ENCODE assay signal across 24 mouse cellular contexts in genomic region chr11:98846865-98847604, GRCm38 (mm10). TPM values are rescaled to one million over a fixed set of nuclear protein-coding genes. Genes with fewer than 3 reads are reported as not detected.
A peak's percentile ranks its signal among the peaks of the same experiment; 100 is the strongest.
DNase-seq lines count a peak whose midpoint lies in the region; ATAC-seq lines count a peak whose summit lies in the region.
"Had no signal": no experiment of that assay in that cellular context is flagged by ENCODE, and none has a peak within 500 bp of the region (broad histone marks: within the 10 kb centered on the region; RNA-seq: fewer than 3 reads in every experiment).

No protein-coding gene starts in this region.

- ATAC-seq in embryonic facial prominence, embryonic 12.5 days (ENCODE audit: insufficient number of reproducible peaks, insufficient read depth, low FRiP score, low TSS enrichment): no peak
- no peak for ATAC-seq in limb, embryonic 12.5 days (ENCODE audit: insufficient number of reproducible peaks, insufficient read depth, low FRiP score, low TSS enrichment, low read depth)
- peak; percentile 39; the same call in 1 of the 2 replicates for ATAC-seq in embryonic facial prominence, embryonic 14.5 days (ENCODE audit: low read depth)
- ATAC-seq in megakaryocyte-erythroid progenitor cell, adult 5-6 weeks (replicated peaks; ENCODE audit: low FRiP score, low TSS enrichment, poor library complexity, severe bottlenecking): no peak
- ATAC-seq: forebrain, embryonic 14.5 days; hindbrain, embryonic 16.5 days; inflammation-experienced regulatory T-cells, adult 6 months had no signal

- H3K4me1 ChIP-seq in embryonic facial prominence, embryonic 12.5 days: peaks cover 24% of the 10 kb centered on the region
- H3K4me1 ChIP-seq in embryonic facial prominence, embryonic 10.5 days: peaks cover 25% of the 10 kb centered on the region
- H3K4me1 ChIP-seq in limb, embryonic 12.5 days (replicated peaks): peaks cover 23% of the 10 kb centered on the region
- peaks cover 28% of the 10 kb centered on the region for H3K4me1 ChIP-seq in limb, embryonic 10.5 days
- H3K4me1 ChIP-seq in ES-E14 (ENCODE audit: control insufficient read depth in 2 of 2, insufficient read depth in 2 of 2, low read length in 2 of 2, poor library complexity in 1 of 2): peaks cover 4 to 20% of the 10 kb centered on the region in 2 experiments; a peak in 1 of 4 replicates
- H3K4me1 ChIP-seq in embryonic facial prominence, embryonic 14.5 days (ENCODE audit: control insufficient read depth, insufficient read depth, low read length): peaks cover 7% of the 10 kb centered on the region

- H3K9me3 ChIP-seq in embryonic facial prominence, embryonic 12.5 days: no peaks in the 10 kb centered on the region
- H3K9me3 ChIP-seq in embryonic facial prominence, embryonic 10.5 days: no peaks in the 10 kb centered on the region
- no peaks in the 10 kb centered on the region for H3K9me3 ChIP-seq in limb, embryonic 12.5 days
- H3K9me3 ChIP-seq in limb, embryonic 10.5 days (replicated peaks): no peaks in the 10 kb centered on the region
- no peaks in the 10 kb centered on the region for H3K9me3 ChIP-seq in ES-E14 (ENCODE audit: control insufficient read depth, insufficient read depth, low read depth, low read length)
- no peaks in the 10 kb centered on the region for H3K9me3 ChIP-seq in embryonic facial prominence, embryonic 14.5 days (ENCODE audit: control insufficient read depth, low read length)
- H3K9me3 ChIP-seq: embryonic facial prominence, embryonic 15.5 days; forebrain, embryonic 10.5 days; heart, embryonic 10.5 days; hindbrain, embryonic 12.5 days had no signal

- no peak overlapping the region for H3K4me3 ChIP-seq in embryonic facial prominence, embryonic 12.5 days
- H3K4me3 ChIP-seq in embryonic facial prominence, embryonic 10.5 days: no peak overlapping the region
- no peak overlapping the region for H3K4me3 ChIP-seq in limb, embryonic 12.5 days (replicated peaks)
- no peak overlapping the region for H3K4me3 ChIP-seq in limb, embryonic 10.5 days
- no peak overlapping the region; a peak in 1 of 4 replicates for H3K4me3 ChIP-seq in ES-E14 (ENCODE audit: insufficient read depth in 1 of 2, low read depth in 1 of 2, low read length in 2 of 2, poor library complexity in 1 of 2, severe bottlenecking in 1 of 2)
- H3K4me3 ChIP-seq in embryonic facial prominence, embryonic 14.5 days (ENCODE audit: low read depth, low read length): no peak overlapping the region
- H3K4me3 ChIP-seq: embryonic facial prominence, embryonic 15.5 days; erythroblast, embryonic 14.5 days; forebrain, embryonic 10.5 days; heart, embryonic 10.5 days; hindbrain, embryonic 12.5 days had no signal

- H3K9ac ChIP-seq in embryonic facial prominence, embryonic 12.5 days: no peak overlapping the region
- no peak overlapping the region for H3K9ac ChIP-seq in limb, embryonic 12.5 days (replicated peaks)
- H3K9ac ChIP-seq in ES-E14 (ENCODE audit: insufficient read depth, low read depth, low read length, poor library complexity, severe bottlenecking): peak overlapping the region; percentile 32; the same call in 1 of the 2 replicates
- no peak overlapping the region for H3K9ac ChIP-seq in embryonic facial prominence, embryonic 14.5 days (ENCODE audit: low read depth, low read length)
- H3K9ac ChIP-seq: embryonic facial prominence, embryonic 15.5 days; hindbrain, embryonic 12.5 days had no signal

- H3K4me2 ChIP-seq in embryonic facial prominence, embryonic 12.5 days (replicated peaks): no peak overlapping the region
- no peak overlapping the region for H3K4me2 ChIP-seq in limb, embryonic 12.5 days
- H3K4me2 ChIP-seq in embryonic facial prominence, embryonic 14.5 days (ENCODE audit: low read depth, low read length): no peak overlapping the region
- H3K4me2 ChIP-seq: embryonic facial prominence, embryonic 15.5 days; hindbrain, embryonic 12.5 days had no signal

- 0 out of 2 replicates have a peak overlapping the region, but pooled peaks have one; percentile 23 for H3K27ac ChIP-seq in embryonic facial prominence, embryonic 12.5 days
- no peak overlapping the region for H3K27ac ChIP-seq in embryonic facial prominence, embryonic 10.5 days (replicated peaks)
- 0 out of 2 replicates have a peak overlapping the region, but pooled peaks have one; percentile 14 for H3K27ac ChIP-seq in limb, embryonic 12.5 days
- no peak overlapping the region for H3K27ac ChIP-seq in limb, embryonic 10.5 days
- H3K27ac ChIP-seq in ES-E14 (ENCODE audit: insufficient read depth, low read depth, low read length, poor library complexity, severe bottlenecking): no peak overlapping the region
- H3K27ac ChIP-seq in embryonic facial prominence, embryonic 14.5 days (replicated peaks; ENCODE audit: low read depth, low read length): no peak overlapping the region
- H3K27ac ChIP-seq: embryonic facial prominence, embryonic 15.5 days; forebrain, embryonic 10.5 days; heart, embryonic 10.5 days; hindbrain, embryonic 12.5 days had no signal

- WGBS in embryonic facial prominence, embryonic 12.5 days: 58% methylated on average over 19 of the region's 19 CpGs
- 62% methylated on average over 19 of the region's 19 CpGs for WGBS in embryonic facial prominence, embryonic 10.5 days
- 55% methylated on average over 19 of the region's 19 CpGs for WGBS in limb, embryonic 12.5 days
- 46% methylated on average over 19 of the region's 19 CpGs for WGBS in limb, embryonic 10.5 days
- WGBS in embryonic facial prominence, embryonic 14.5 days: 59% methylated on average over 19 of the region's 19 CpGs

- 0 out of 2 replicates have a peak, but pooled peaks cover 9% of the 10 kb centered on the region for H3K27me3 ChIP-seq in embryonic facial prominence, embryonic 12.5 days
- peaks cover 35% of the 10 kb centered on the region for H3K27me3 ChIP-seq in embryonic facial prominence, embryonic 10.5 days (replicated peaks; ENCODE audit: low read depth, poor library complexity, severe bottlenecking)
- H3K27me3 ChIP-seq in limb, embryonic 12.5 days: 0 out of 2 replicates have a peak, but pooled peaks cover 4% of the 10 kb centered on the region
- H3K27me3 ChIP-seq in limb, embryonic 10.5 days (ENCODE audit: low read depth, poor library complexity, severe bottlenecking): peaks cover 39% of the 10 kb centered on the region
- no peaks in the 10 kb centered on the region for H3K27me3 ChIP-seq in embryonic facial prominence, embryonic 14.5 days (replicated peaks; ENCODE audit: control insufficient read depth, insufficient read depth, low read length)
- H3K27me3 ChIP-seq: embryonic facial prominence, embryonic 15.5 days had no signal

- no peaks in the 10 kb centered on the region; the same call in 1 of the 2 replicates for H3K36me3 ChIP-seq in embryonic facial prominence, embryonic 12.5 days
- no peaks in the 10 kb centered on the region for H3K36me3 ChIP-seq in embryonic facial prominence, embryonic 10.5 days (replicated peaks)
- H3K36me3 ChIP-seq in limb, embryonic 12.5 days: no peaks in the 10 kb centered on the region
- H3K36me3 ChIP-seq in limb, embryonic 10.5 days: no peaks in the 10 kb centered on the region
- H3K36me3 ChIP-seq in ES-E14 (ENCODE audit: control insufficient read depth, insufficient read depth, low read length, poor library complexity, severe bottlenecking): no peaks in the 10 kb centered on the region
- no peaks in the 10 kb centered on the region for H3K36me3 ChIP-seq in embryonic facial prominence, embryonic 14.5 days (ENCODE audit: control insufficient read depth, insufficient read depth, low read length)
- H3K36me3 ChIP-seq: forebrain, embryonic 10.5 days; heart, embryonic 10.5 days; hindbrain, embryonic 12.5 days had no signal

- in situ Hi-C loops in ES-E14 (cut with MboI; ENCODE audit: low sequenced_read_pairs in 2 of 2, unreplicated experiment in 2 of 2): no loop called here

- no peak for DNase-seq in embryonic facial prominence, embryonic 10.5 days (ENCODE audit: low spot score)
- DNase-seq in limb, embryonic 10.5 days (ENCODE audit: low spot score): no peak
- no peak for DNase-seq in ES-E14 (ENCODE audit: low read depth, low spot score)
- peak; percentile 12 for DNase-seq in embryonic facial prominence, embryonic 14.5 days (ENCODE audit: low spot score)
- DNase-seq in thymus, postnatal 36 days: no peak
- DNase-seq: adrenal gland, adult 2 months; adrenal gland, postnatal 25 days; cerebellum, adult 2 months; cerebellum, postnatal 25 days; gastrocnemius, postnatal 10 days; heart, adult 18-20 months; heart, postnatal 10 days; heart, postnatal 4 days had no signal

RNA-seq across cellular contexts. Expression of gene Rapgefl1, which starts 10.4 kb away (rescaled TPM):
- 2.6 and 3.1 TPM in 2 replicates for polyA plus RNA-seq in embryonic facial prominence, embryonic 12.5 days (2016; fragmentation: Nextera tagmentation; extraction: Ambion mirVana)
- 1.4 and 1.8 TPM in 2 replicates for polyA plus RNA-seq in embryonic facial prominence, embryonic 10.5 days (2016; fragmentation: Nextera tagmentation; extraction: Ambion mirVana)
- 2.5 and 3.3 TPM in 2 replicates for polyA plus RNA-seq in limb, embryonic 12.5 days (2016; fragmentation: Nextera tagmentation; extraction: Ambion mirVana)
- 1.4 and 1.9 TPM in 2 replicates for polyA plus RNA-seq in limb, embryonic 10.5 days (2016; fragmentation: Nextera tagmentation; extraction: Ambion mirVana)
- total RNA-seq in ES-E14 (2012; rRNA removed): 0.98 and 1.4 TPM in 2 replicates
- polyA plus RNA-seq in embryonic facial prominence, embryonic 14.5 days (2014; fragmentation: Nextera tagmentation; extraction: Ambion mirVana): 5.7 and 6.3 TPM in 2 replicates
- total RNA-seq in megakaryocyte-erythroid progenitor cell, adult 5-6 weeks (2014; fragmentation: Nextera tagmentation): 2.2 TPM in 1 of 2 replicates, not detected in the other
- total RNA-seq in megakaryocyte-erythroid progenitor cell, adult 5-6 weeks (2017): 1.7 TPM in 1 of 2 replicates, not detected in the other
- polyA plus RNA-seq: erythroblast, embryonic 14.5 days had no signal

RNA-seq across cellular contexts. Expression of gene Wipf2, which starts 16.4 kb away (rescaled TPM):
- 5.0 TPM in 2 replicates for polyA plus RNA-seq in embryonic facial prominence, embryonic 12.5 days (2016; fragmentation: Nextera tagmentation; extraction: Ambion mirVana)
- 5.0 and 5.4 TPM in 2 replicates for polyA plus RNA-seq in embryonic facial prominence, embryonic 10.5 days (2016; fragmentation: Nextera tagmentation; extraction: Ambion mirVana)
- polyA plus RNA-seq in limb, embryonic 12.5 days (2016; fragmentation: Nextera tagmentation; extraction: Ambion mirVana): 5.6 and 5.8 TPM in 2 replicates
- polyA plus RNA-seq in limb, embryonic 10.5 days (2016; fragmentation: Nextera tagmentation; extraction: Ambion mirVana): 5.4 and 6.2 TPM in 2 replicates
- total RNA-seq in ES-E14 (2012; rRNA removed): 4.7 and 5.8 TPM in 2 replicates
- 3.9 and 4.3 TPM in 2 replicates for polyA plus RNA-seq in embryonic facial prominence, embryonic 14.5 days (2014; fragmentation: Nextera tagmentation; extraction: Ambion mirVana)
- 23.5 and 26.9 TPM in 2 replicates for total RNA-seq in megakaryocyte-erythroid progenitor cell, adult 5-6 weeks (2014; fragmentation: Nextera tagmentation)
- 3.6 and 4.4 TPM in 2 replicates for total RNA-seq in megakaryocyte-erythroid progenitor cell, adult 5-6 weeks (2017)

RNA-seq across cellular contexts. Expression of gene Casc3, which starts 42.3 kb away (rescaled TPM):
- 53.9 and 54.0 TPM in 2 replicates for polyA plus RNA-seq in embryonic facial prominence, embryonic 12.5 days (2016; fragmentation: Nextera tagmentation; extraction: Ambion mirVana)
- polyA plus RNA-seq in embryonic facial prominence, embryonic 10.5 days (2016; fragmentation: Nextera tagmentation; extraction: Ambion mirVana): 47.5 and 48.3 TPM in 2 replicates
- polyA plus RNA-seq in limb, embryonic 12.5 days (2016; fragmentation: Nextera tagmentation; extraction: Ambion mirVana): 48.1 and 54.1 TPM in 2 replicates
- 46.7 and 51.9 TPM in 2 replicates for polyA plus RNA-seq in limb, embryonic 10.5 days (2016; fragmentation: Nextera tagmentation; extraction: Ambion mirVana)
- total RNA-seq in ES-E14 (2012; rRNA removed): 11.7 and 14.6 TPM in 2 replicates
- polyA plus RNA-seq in embryonic facial prominence, embryonic 14.5 days (2014; fragmentation: Nextera tagmentation; extraction: Ambion mirVana): 32.2 and 34.0 TPM in 2 replicates
- total RNA-seq in megakaryocyte-erythroid progenitor cell, adult 5-6 weeks (2014; fragmentation: Nextera tagmentation): 47.6 and 51.8 TPM in 2 replicates
- 37.4 and 53.5 TPM in 2 replicates for total RNA-seq in megakaryocyte-erythroid progenitor cell, adult 5-6 weeks (2017)

RNA-seq across cellular contexts. Expression of gene Msl1, which starts 51.7 kb away (rescaled TPM):
- 35.2 and 35.6 TPM in 2 replicates for polyA plus RNA-seq in embryonic facial prominence, embryonic 12.5 days (2016; fragmentation: Nextera tagmentation; extraction: Ambion mirVana)
- 23.4 and 23.5 TPM in 2 replicates for polyA plus RNA-seq in embryonic facial prominence, embryonic 10.5 days (2016; fragmentation: Nextera tagmentation; extraction: Ambion mirVana)
- 32.7 and 35.3 TPM in 2 replicates for polyA plus RNA-seq in limb, embryonic 12.5 days (2016; fragmentation: Nextera tagmentation; extraction: Ambion mirVana)
- 22.8 and 25.0 TPM in 2 replicates for polyA plus RNA-seq in limb, embryonic 10.5 days (2016; fragmentation: Nextera tagmentation; extraction: Ambion mirVana)
- total RNA-seq in ES-E14 (2012; rRNA removed): 18.3 and 27.1 TPM in 2 replicates
- 18.1 and 18.5 TPM in 2 replicates for polyA plus RNA-seq in embryonic facial prominence, embryonic 14.5 days (2014; fragmentation: Nextera tagmentation; extraction: Ambion mirVana)
- 58.6 and 74.8 TPM in 2 replicates for total RNA-seq in megakaryocyte-erythroid progenitor cell, adult 5-6 weeks (2014; fragmentation: Nextera tagmentation)
- 57.8 and 68.3 TPM in 2 replicates for total RNA-seq in megakaryocyte-erythroid progenitor cell, adult 5-6 weeks (2017)

Comparison
In these comparisons a context has a peak if more than half of its experiments do, and no peak if none do; other contexts are left out.
1. H3K27ac ChIP-seq: peak in embryonic facial prominence, embryonic 12.5 days (single experiment) and limb, embryonic 12.5 days (single experiment); none in embryonic facial prominence, embryonic 10.5 days (single experiment), limb, embryonic 10.5 days (single experiment), ES-E14 (single experiment) and embryonic facial prominence, embryonic 14.5 days (single experiment).